Mouse (Mus musculus) limb, embryonic 15.5 days (tissue): ENCODE data around the gene Cd4. TPM values are rescaled to one million over a fixed set of nuclear protein-coding genes. Genes with fewer than 3 reads are reported as not detected.
A peak's percentile ranks its signal among the peaks of the same experiment; 100 is the strongest.

ENCODE experiments used
- ATAC-seq: fragments of 200-750 bp; cut with Nextera tagmentation; 2 replicates; pipeline ENCODE4 v1.8.0; 2017; ENCODE audit warnings: low read depth, moderate TSS enrichment; ENCODE audit not compliant: insufficient number of reproducible peaks, low FRiP score, low TSS enrichment
- H3K27ac ChIP-seq: fragments of 300-500 bp; sonication (generic); 2 replicates; pipeline ENCODE4 v1.5.1; 2015; ENCODE audit warnings: moderate library complexity, mild to moderate bottlenecking, inconsistent platforms
- H3K27me3 ChIP-seq: fragments of 300-500 bp; sonication (generic); 2 replicates; pipeline ENCODE4 v1.6.1; 2015; ENCODE audit warnings: inconsistent platforms
- H3K36me3 ChIP-seq: fragments of 300-500 bp; sonication (generic); 2 replicates; pipeline ENCODE4 v1.6.1; 2015; ENCODE audit warnings: inconsistent platforms
- H3K4me1 ChIP-seq: fragments of 300-500 bp; sonication (generic); 2 replicates; pipeline ENCODE4 v1.6.1; 2015; ENCODE audit warnings: inconsistent platforms
- H3K4me2 ChIP-seq: fragments of 300-500 bp; sonication (generic); 2 replicates; pipeline ENCODE4 v1.6.1; 2015; ENCODE audit warnings: mild to moderate bottlenecking, inconsistent platforms
- H3K4me3 ChIP-seq: fragments of 300-500 bp; sonication (generic); 2 replicates; pipeline ENCODE4 v1.5.1; 2015; ENCODE audit warnings: mild to moderate bottlenecking, inconsistent platforms
- H3K9ac ChIP-seq: fragments of 300-500 bp; sonication (generic); 2 replicates; pipeline ENCODE4 v1.6.1; 2015; ENCODE audit warnings: inconsistent platforms
- H3K9me3 ChIP-seq: fragments of 300-500 bp; sonication (generic); 2 replicates; pipeline ENCODE4 v1.6.1; 2016; ENCODE audit warnings: inconsistent platforms
- WGBS: fragments of 180-500 bp; shearing (Covaris S2); methylation state at CpG from one replicate; pipeline ENCODE4 v1.1.7; 2015; 5-methylcytosine and 5-hydroxymethylcytosine counted together
- polyA plus RNA-seq: library from polyadenylated mRNA; unstranded; fragments of >200 nt; fragmentation: Nextera tagmentation; extraction: Ambion mirVana; gene quantifications from 2 replicates; pipeline ENCODE4 v1.2.1, GENCODE M21; 2015

The Cd4 gene
- polyA plus RNA-seq, 1 experiment from 2014 or later, result 0.24 TPM

DNA sequence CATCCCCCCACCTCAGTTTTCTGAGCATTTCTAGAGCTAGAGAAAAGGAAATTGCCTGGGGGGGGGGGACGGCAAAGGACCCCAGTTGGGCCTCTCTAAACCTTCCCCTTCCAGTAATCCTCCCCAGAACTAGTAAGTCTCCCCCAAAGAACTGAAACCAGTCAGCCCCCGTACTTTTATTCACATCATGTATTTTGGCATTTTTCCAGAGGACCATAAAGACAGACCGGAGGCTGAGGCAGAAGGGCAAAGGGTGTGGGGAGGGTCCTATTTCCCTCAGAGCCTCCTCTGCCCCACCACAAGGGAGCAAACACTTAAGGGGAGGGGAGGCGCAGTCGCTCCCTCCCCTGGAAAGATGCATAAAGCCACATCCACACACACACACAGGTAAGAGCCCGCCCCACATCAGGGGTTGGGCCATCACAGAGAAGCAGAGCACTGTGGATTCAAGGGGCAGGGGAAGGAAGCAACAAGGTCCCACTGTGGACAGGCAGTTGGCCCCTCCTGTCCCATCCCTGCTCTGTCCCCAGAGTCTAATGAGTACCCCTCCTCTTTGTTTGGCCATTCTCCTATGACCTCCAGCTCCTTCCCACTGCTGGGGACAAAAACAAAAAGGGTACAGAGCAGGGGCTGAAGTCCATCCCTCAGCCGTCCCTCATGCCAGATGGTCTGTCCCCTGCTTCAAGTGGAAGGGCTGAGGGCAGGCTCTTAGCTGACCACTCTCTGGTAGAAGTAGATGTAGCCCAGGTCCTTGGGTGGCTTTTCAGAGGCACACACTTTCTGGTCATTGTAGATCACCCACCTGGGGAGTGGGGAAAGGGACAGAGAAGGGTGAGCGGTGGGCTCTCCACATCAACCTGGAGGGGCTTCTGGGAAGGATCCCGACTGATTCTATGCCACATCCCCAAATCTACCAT lies 72.9 kb downstream of the Cd4 start:
- peaks cover 35% of the 10 kb centered on the region for H3K4me1 ChIP-seq
- H3K9ac ChIP-seq, result no peak overlapping the region
- H3K4me3 ChIP-seq, result no peak overlapping the region
- WGBS, result 66% methylated on average over 9 of the region's 9 CpGs
- H3K9me3 ChIP-seq, result no peaks in the 10 kb centered on the region
- no peak for ATAC-seq
- H3K4me2 ChIP-seq, result no peak overlapping the region; the same call in 1 of the 2 replicates
- peak overlapping the region; percentile 96; the same call in 1 of the 2 replicates for H3K27ac ChIP-seq
- peaks cover 76% of the 10 kb centered on the region for H3K36me3 ChIP-seq
- no peaks in the 10 kb centered on the region for H3K27me3 ChIP-seq

Other genes with a start within 250 kb of the Cd4 start
- 46.1 and 55.0 TPM in 2 replicates for gene Lpcat3, start 225.2 kb downstream of the Cd4 start, polyA plus RNA-seq
- 164 and 183 TPM in 2 replicates for gene Emg1, start 176.0 kb downstream of the Cd4 start, polyA plus RNA-seq
- gene Phb2, start 175.9 kb downstream of the Cd4 start, polyA plus RNA-seq, result 285 and 312 TPM in 2 replicates
- 17.4 and 17.8 TPM in 2 replicates for gene Ptpn6, start 149.5 kb downstream of the Cd4 start, polyA plus RNA-seq
- 356 and 402 TPM in 2 replicates for gene Grcc10, start 146.8 kb downstream of the Cd4 start, polyA plus RNA-seq
- 0.10 TPM in 1 of 2 replicates, not detected in the other for gene Gm45234, start 132.2 kb downstream of the Cd4 start, polyA plus RNA-seq
- 15.1 and 15.7 TPM in 2 replicates for gene Atn1, start 131.7 kb downstream of the Cd4 start, polyA plus RNA-seq
- gene Eno2, start 118.5 kb downstream of the Cd4 start, polyA plus RNA-seq, result 7.9 and 9.1 TPM in 2 replicates
- gene Lrrc23, start 108.5 kb downstream of the Cd4 start, polyA plus RNA-seq, result 0.36 and 0.83 TPM in 2 replicates
- 14.1 and 15.5 TPM in 2 replicates for gene Spsb2, start 79.6 kb downstream of the Cd4 start, polyA plus RNA-seq
- gene Tpi1, start 73.9 kb downstream of the Cd4 start, polyA plus RNA-seq, result 940 and 1,131 TPM in 2 replicates
- 134 and 136 TPM in 2 replicates for gene Usp5, start 58.7 kb downstream of the Cd4 start, polyA plus RNA-seq
- gene Cdca3, start 58.7 kb downstream of the Cd4 start, polyA plus RNA-seq, result 124 and 141 TPM in 2 replicates
- 0.96 and 3.2 TPM in 2 replicates for gene Gnb3, start 47.9 kb downstream of the Cd4 start, polyA plus RNA-seq
- 43.7 and 62.3 TPM in 2 replicates for gene P3h3, start 30.5 kb downstream of the Cd4 start, polyA plus RNA-seq
- 1.6 and 2.9 TPM in 2 replicates for gene Gpr162, start 24.2 kb downstream of the Cd4 start, polyA plus RNA-seq
- gene Lag3, start 23.5 kb upstream of the Cd4 start, polyA plus RNA-seq, result 2.3 TPM in 2 replicates
- 241 and 331 TPM in 2 replicates for gene Ptms, start 31.9 kb upstream of the Cd4 start, polyA plus RNA-seq
- 352 and 365 TPM in 2 replicates for gene Mlf2, start 43.2 kb upstream of the Cd4 start, polyA plus RNA-seq
- 146 and 160 TPM in 2 replicates for gene Cops7a, start 77.3 kb upstream of the Cd4 start, polyA plus RNA-seq
- 20.8 and 21.3 TPM in 2 replicates for gene Pianp, start 108.5 kb upstream of the Cd4 start, polyA plus RNA-seq
- 16.9 and 17.9 TPM in 2 replicates for gene Zfp384, start 120.9 kb upstream of the Cd4 start, polyA plus RNA-seq
- gene Ing4, start 151.5 kb upstream of the Cd4 start, polyA plus RNA-seq, result 141 and 146 TPM in 2 replicates
- gene Acrbp, start 161.5 kb upstream of the Cd4 start, polyA plus RNA-seq, result 9.9 and 12.4 TPM in 2 replicates
- 6.5 and 6.6 TPM in 2 replicates for gene Lpar5, start 179.7 kb upstream of the Cd4 start, polyA plus RNA-seq
- 66.7 TPM in 2 replicates for gene Chd4, start 207.8 kb upstream of the Cd4 start, polyA plus RNA-seq
- gene Nop2, start 243.7 kb upstream of the Cd4 start, polyA plus RNA-seq, result 54.4 and 58.0 TPM in 2 replicates